Mouse (Mus musculus): Measurements from ENCODE around the gene Nacc1.

- no peak for TF ChIP-seq TAL1 (IDR thresholded peaks at IDR 0.05; ENCODE audit: low read length)
- no peak for TF ChIP-seq GATA1 (IDR thresholded peaks at IDR 0.05; ENCODE audit: low read length)
Observed at GRCm38 (mm10) chr8:84702561-84702960, 14.9 kb upstream of the Nacc1 start.
